9 mouse cellular contexts compared by ENCODE assay signal in genomic region chr7:63985696-63986406, GRCm38 (mm10). TPM values are rescaled to one million over a fixed set of nuclear protein-coding genes. Genes with fewer than 3 reads are reported as not detected.
DNase-seq lines count a peak whose midpoint lies in the region; ATAC-seq and TF ChIP-seq lines count a peak whose summit lies in the region.
"Had no signal": no experiment of that assay in that cellular context is flagged by ENCODE, and none has a peak within 500 bp of the region (broad histone marks: within the 10 kb centered on the region; RNA-seq: fewer than 3 reads in every experiment).

No protein-coding gene starts in this region.

- WGBS in kidney, embryonic 14.5 days, result 67% methylated on average over 9 of the region's 9 CpGs
- WGBS in embryonic facial prominence, embryonic 15.5 days, result 63% methylated on average over 9 of the region's 9 CpGs
- WGBS in small intestine, adult 2 months, result 72% methylated on average over 9 of the region's 9 CpGs

- no peak overlapping the region for H3K9ac ChIP-seq in kidney, embryonic 14.5 days (ENCODE audit: low read depth, low read length)
- no peak overlapping the region for H3K9ac ChIP-seq in embryonic facial prominence, embryonic 15.5 days

- 0 out of 2 replicates have a peak, but pooled peaks have one; percentile 11 for ATAC-seq in kidney, embryonic 14.5 days (ENCODE audit: low FRiP score, low TSS enrichment)
- ATAC-seq in embryonic facial prominence, embryonic 15.5 days (ENCODE audit: insufficient number of reproducible peaks, low FRiP score, low TSS enrichment, low read depth), result no peak
- ATAC-seq in inflammation-experienced regulatory T-cells, adult 6 months, result peak; percentile 49

- peaks cover 8% of the 10 kb centered on the region for H3K4me1 ChIP-seq in kidney, embryonic 14.5 days (ENCODE audit: control insufficient read depth, insufficient read depth, low read length)
- H3K4me1 ChIP-seq in embryonic facial prominence, embryonic 15.5 days, result peaks cover 17% of the 10 kb centered on the region
- peaks cover 21% of the 10 kb centered on the region for H3K4me1 ChIP-seq in small intestine, adult 2 months (ENCODE audit: control insufficient read depth, insufficient read depth, insufficient read length, low read length)

- H3K36me3 ChIP-seq in kidney, embryonic 14.5 days (ENCODE audit: control insufficient read depth, insufficient read depth, low read length), result no peaks in the 10 kb centered on the region
- H3K36me3 ChIP-seq in embryonic facial prominence, embryonic 15.5 days, result no peaks in the 10 kb centered on the region
- H3K36me3 ChIP-seq in small intestine, adult 2 months (ENCODE audit: control insufficient read depth, insufficient read depth, low read length), result no peaks in the 10 kb centered on the region
- H3K36me3 ChIP-seq: limb, embryonic 13.5 days had no signal

- no peak for DNase-seq in kidney, postnatal 14 days
- no peak for DNase-seq in Muller cell, postnatal 12 days (ENCODE audit: inconsistent ontology term)
- no peak for DNase-seq in cerebellum, postnatal 14 days
- DNase-seq in lung, postnatal 25 days (ENCODE audit: low spot score), result no peak

- no peaks in the 10 kb centered on the region for H3K9me3 ChIP-seq in kidney, embryonic 14.5 days (ENCODE audit: control insufficient read depth, low read length)
- H3K9me3 ChIP-seq in embryonic facial prominence, embryonic 15.5 days (replicated peaks), result no peaks in the 10 kb centered on the region
- H3K9me3 ChIP-seq: limb, embryonic 13.5 days had no signal

- no peak for TF ChIP-seq CTCF in small intestine, adult 2 months (IDR thresholded peaks at IDR 0.05; ENCODE audit: extremely low read depth, insufficient read length, insufficient replicate concordance, low read depth, low read length)

- H3K4me2 ChIP-seq in kidney, embryonic 14.5 days (replicated peaks; ENCODE audit: low read depth, low read length), result no peak overlapping the region
- H3K4me2 ChIP-seq in embryonic facial prominence, embryonic 15.5 days (replicated peaks), result no peak overlapping the region

- H3K27me3 ChIP-seq in kidney, embryonic 14.5 days (ENCODE audit: control insufficient read depth, insufficient read depth, low read length), result no peaks in the 10 kb centered on the region
- no peaks in the 10 kb centered on the region for H3K27me3 ChIP-seq in embryonic facial prominence, embryonic 15.5 days
- H3K27me3 ChIP-seq in small intestine, adult 2 months (ENCODE audit: control insufficient read depth, insufficient read depth, low read length), result no peaks in the 10 kb centered on the region
- H3K27me3 ChIP-seq: limb, embryonic 13.5 days had no signal

- H3K4me3 ChIP-seq in kidney, embryonic 14.5 days (ENCODE audit: low read length), result no peak overlapping the region
- no peak overlapping the region for H3K4me3 ChIP-seq in embryonic facial prominence, embryonic 15.5 days (replicated peaks)
- H3K4me3 ChIP-seq in small intestine, adult 2 months (ENCODE audit: low read depth, low read length), result no peak overlapping the region
- H3K4me3 ChIP-seq: limb, embryonic 13.5 days had no signal

- no peak overlapping the region for H3K27ac ChIP-seq in kidney, embryonic 14.5 days (ENCODE audit: low read depth, low read length)
- H3K27ac ChIP-seq in embryonic facial prominence, embryonic 15.5 days (replicated peaks), result peak overlapping the region; percentile 65; the same call in 1 of the 2 replicates
- peak overlapping the region; percentile 32; the same call in 1 of the 2 replicates for H3K27ac ChIP-seq in small intestine, adult 2 months (ENCODE audit: insufficient read depth, low read depth, low read length)

- TF ChIP-seq POLR2A in small intestine, adult 2 months (IDR thresholded peaks at IDR 0.05; ENCODE audit: low read depth, low read length), result no peak

RNA-seq across cellular contexts. Expression of gene Klf13, which starts 47.1 kb away (rescaled TPM):
- 23.0 and 23.2 TPM in 2 replicates for polyA plus RNA-seq in kidney, embryonic 14.5 days (2014; fragmentation: Nextera tagmentation; extraction: Ambion mirVana)
- polyA plus RNA-seq in embryonic facial prominence, embryonic 15.5 days (2015; fragmentation: Nextera tagmentation; extraction: Ambion mirVana), result 39.2 and 39.9 TPM in 2 replicates
- 100 to 1,000 TPM; 125 to 194 (median 163) TPM for polyA plus RNA-seq in inflammation-experienced regulatory T-cells, adult 6 months (2017; shearing (Covaris generic))
- polyA plus RNA-seq in small intestine, adult 2 months (2012; rRNA removed), result 22.2 and 55.1 TPM in 2 replicates
